Mouse (Mus musculus) megakaryocyte-erythroid progenitor cell, adult 5 weeks (primary cell): ENCODE results near the gene Akr1c21. TPM values are rescaled to one million over a fixed set of nuclear protein-coding genes. Genes with fewer than 3 reads are reported as not detected.

Source experiments
- polyA plus RNA-seq: library from polyadenylated mRNA; stranded (reverse); fragments of >175 nt; gene quantifications from 2 replicates; pipeline ENCODE4 v1.2.3, GENCODE M21; 2012

The Akr1c21 gene
- polyA plus RNA-seq = not detected in 2 replicates

GRCm38 (mm10) chr13:4573871-4574270 lies at the start of gene Akr1c21:
Gene Akr1c21, plus strand, starts transcription at chr13:4574075.

GRCm38 (mm10) chr13:4608961-4609409 lies 35.1 kb downstream of the Akr1c21 start, which contains the start of gene Akr1e1:
Gene Akr1e1, minus strand, starts transcription at chr13:4609174.

Other genes starting within 250 kb of the Akr1c21 start
- not detected in 2 replicates for gene Akr1c6, start 139.8 kb upstream of the Akr1c21 start, polyA plus RNA-seq
- not detected in 2 replicates for gene Akr1c20, start 50.7 kb upstream of the Akr1c21 start, polyA plus RNA-seq
- gene Akr1e1, start 35.1 kb downstream of the Akr1c21 start, polyA plus RNA-seq = 2.8 and 3.0 TPM in 2 replicates